Mouse (Mus musculus) T-helper 17 cell (primary cell): Measurements from ENCODE around the gene F930015N05Rik.

Source experiments
- in situ Hi-C, 2 experiments: fragments of 300-600 bp; cut with MboI, MseI; formaldehyde crosslinking; loops; 1 replicate in 1 of 2; 2 replicates in 1 of 2; pipeline ENCODE4 v1.15.1; 2025; ENCODE audit warnings: high pct_unique_total_duplicates in 2 of 2

The F930015N05Rik gene

GRCm38 (mm10) chr11:64436412-64436727 lies at the start of gene F930015N05Rik:
F930015N05Rik (minus strand) TSS chr11:64436653.
- in situ Hi-C loops = loop anchor here in 1 of 2 experiments (5.0 kb wide), 1 partner anchor 509 kb away; no protein-coding TSS in a partner anchor

GRCm38 (mm10) chr11:64481445-64481844 lies 45.0 kb upstream of the F930015N05Rik start:
- in situ Hi-C loops = no loop called here

GRCm38 (mm10) chr11:64473679-64474078 lies 37.2 kb upstream of the F930015N05Rik start:
- in situ Hi-C loops = no loop called here

- in situ Hi-C loops = no loop called here
Measured at GRCm38 (mm10) chr11:64470689-64471088, 34.2 kb upstream of the F930015N05Rik start.

GRCm38 (mm10) chr11:64468737-64469136 lies 32.3 kb upstream of the F930015N05Rik start:
- in situ Hi-C loops = loop anchor here in 1 of 2 experiments (10.0 kb wide), 1 partner anchor 1064 kb away; no protein-coding TSS in a partner anchor

GRCm38 (mm10) chr11:64461746-64462145 lies 25.3 kb upstream of the F930015N05Rik start:
- in situ Hi-C loops = loop anchor here in 1 of 2 experiments (10.0 kb wide), 1 partner anchor 1057 kb away; no protein-coding TSS in a partner anchor

GRCm38 (mm10) chr11:64448586-64449315 lies 12.3 kb upstream of the F930015N05Rik start:
- in situ Hi-C loops = loop anchor here (5.0 to 10.0 kb wide), 2 partner anchors 521 to 1044 kb away; no protein-coding TSS in a partner anchor

- in situ Hi-C loops = loop anchor here (5.0 to 10.0 kb wide), 2 partner anchors 518 to 1040 kb away; no protein-coding TSS in a partner anchor
Measured at GRCm38 (mm10) chr11:64445227-64445626, 8.8 kb upstream of the F930015N05Rik start.

GRCm38 (mm10) chr11:64442701-64443100 lies 6.2 kb upstream of the F930015N05Rik start:
- in situ Hi-C loops = loop anchor here in 1 of 2 experiments (10.0 kb wide), 1 partner anchor 1038 kb away; no protein-coding TSS in a partner anchor

GRCm38 (mm10) chr11:64442119-64442518 lies 5.7 kb upstream of the F930015N05Rik start:
- in situ Hi-C loops = loop anchor here in 1 of 2 experiments (10.0 kb wide), 1 partner anchor 1037 kb away; no protein-coding TSS in a partner anchor

GRCm38 (mm10) chr11:64438909-64439308 lies 2.5 kb upstream of the F930015N05Rik start:
- in situ Hi-C loops = loop anchor here in 1 of 2 experiments (5.0 kb wide), 1 partner anchor 512 kb away; no protein-coding TSS in a partner anchor

GRCm38 (mm10) chr11:64437721-64438120 lies 1.3 kb upstream of the F930015N05Rik start:
- in situ Hi-C loops = loop anchor here in 1 of 2 experiments (5.0 kb wide), 1 partner anchor 510 kb away; no protein-coding TSS in a partner anchor

GRCm38 (mm10) chr11:64436791-64437298 lies 392 bp upstream of the F930015N05Rik start:
- in situ Hi-C loops = loop anchor here in 1 of 2 experiments (5.0 kb wide), 1 partner anchor 510 kb away; no protein-coding TSS in a partner anchor

- in situ Hi-C loops = loop anchor here in 1 of 2 experiments (5.0 kb wide), 1 partner anchor 508 kb away; no protein-coding TSS in a partner anchor
Measured at GRCm38 (mm10) chr11:64435546-64436411, 674 bp downstream of the F930015N05Rik start.

GRCm38 (mm10) chr11:64434611-64435545 lies 1.6 kb downstream of the F930015N05Rik start, which contains the start of gene Hs3st3a1:
Hs3st3a1 (plus strand) TSS chr11:64435332.
- in situ Hi-C loops = loop anchor here in 1 of 2 experiments (5.0 kb wide), 1 partner anchor 508 kb away; no protein-coding TSS in a partner anchor

- in situ Hi-C loops = no loop called here
Measured at GRCm38 (mm10) chr11:64418969-64419368, 17.5 kb downstream of the F930015N05Rik start.

GRCm38 (mm10) chr11:64400534-64401093 lies 35.8 kb downstream of the F930015N05Rik start:
- in situ Hi-C loops = loop anchor here in 1 of 2 experiments (10.0 kb wide), 1 partner anchor 1754 kb away; no protein-coding TSS in a partner anchor

- in situ Hi-C loops = no loop called here
Measured at GRCm38 (mm10) chr11:64397612-64398011, 38.8 kb downstream of the F930015N05Rik start.

- in situ Hi-C loops = no loop called here
Measured at GRCm38 (mm10) chr11:64396949-64397348, 39.5 kb downstream of the F930015N05Rik start.
